Mouse (Mus musculus): ENCODE measurements around the gene Nop58.

GRCm38 (mm10) chr1:59653243-59653911 is 31.4 kb upstream of the Nop58 start:
- TF ChIP-seq CTCF (IDR thresholded peaks at IDR 0.05; ENCODE audit: low read depth, low read length) (no peak), POLR2A (IDR thresholded peaks at IDR 0.05; ENCODE audit: borderline replicate concordance, low read depth, low read length) (no peak)
